Mouse (Mus musculus): Measurements from ENCODE around the gene Lactb.

Gene Lactb

DNA sequence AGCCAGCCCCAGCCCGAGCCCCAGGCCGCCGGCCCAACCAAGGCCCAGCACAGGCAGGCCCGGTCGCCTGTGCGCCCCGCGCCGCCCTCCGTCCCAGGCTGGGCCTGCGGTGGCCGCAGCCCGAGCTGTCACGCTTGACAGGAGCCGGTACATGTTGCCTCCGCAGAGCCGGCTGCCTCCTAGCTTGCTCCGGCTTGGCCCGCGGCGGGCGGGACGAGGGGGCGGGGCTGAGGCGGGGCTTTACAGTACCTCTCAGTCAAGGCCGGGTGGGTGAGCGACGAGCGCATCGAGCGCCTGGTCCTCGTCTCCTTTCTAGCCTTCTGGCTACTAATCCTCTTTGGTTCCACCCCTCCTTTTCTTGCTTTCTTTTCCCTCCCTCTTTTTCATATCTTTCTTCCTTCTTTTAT lies at the start of gene Lactb:
Gene Lactb (minus strand): TSS at position 246 of the 407 bp plus-strand sequence.
- peak; percentile 96 to 97 for DNase-seq

DNA sequence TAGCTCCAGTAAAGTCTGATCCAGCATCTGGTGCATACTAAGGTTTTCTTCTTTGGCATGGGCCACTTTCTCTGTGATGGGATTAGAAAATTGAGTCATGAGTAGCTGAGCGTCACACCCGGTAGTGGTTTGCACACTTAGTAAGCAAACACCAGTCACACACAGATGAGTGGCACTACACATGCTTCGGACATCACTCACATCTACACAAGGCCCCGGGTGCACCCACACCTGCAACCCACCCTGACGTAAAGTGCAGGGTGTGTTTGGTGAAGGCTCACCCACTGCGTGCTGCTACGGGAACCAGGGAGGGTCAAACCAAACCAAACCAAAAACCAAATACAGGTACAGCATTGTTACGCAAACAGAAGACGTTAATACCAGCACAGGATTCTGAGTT lies 48.1 kb upstream of the Lactb start:
- DNase-seq, result no peak

DNA sequence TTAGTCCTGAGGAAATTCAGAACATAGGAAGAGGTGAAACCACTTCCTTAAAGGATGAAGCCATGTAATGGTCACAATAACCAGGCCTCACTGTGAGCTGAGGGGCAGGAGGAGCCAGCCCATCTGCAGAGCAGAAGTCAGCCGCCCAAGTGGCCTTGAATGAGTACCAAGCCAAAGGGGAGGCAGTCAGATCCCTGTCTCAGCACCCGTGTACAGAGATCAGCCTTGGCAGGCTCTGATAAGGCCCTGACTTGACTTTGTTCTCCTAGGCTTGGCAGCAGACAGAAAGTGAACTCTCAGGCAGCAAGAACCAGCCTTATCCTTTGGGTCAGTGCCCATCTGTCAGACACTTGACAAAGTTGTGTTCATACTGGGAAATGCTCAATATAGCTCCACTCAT lies 44.8 kb upstream of the Lactb start:
- no peak for DNase-seq

DNA sequence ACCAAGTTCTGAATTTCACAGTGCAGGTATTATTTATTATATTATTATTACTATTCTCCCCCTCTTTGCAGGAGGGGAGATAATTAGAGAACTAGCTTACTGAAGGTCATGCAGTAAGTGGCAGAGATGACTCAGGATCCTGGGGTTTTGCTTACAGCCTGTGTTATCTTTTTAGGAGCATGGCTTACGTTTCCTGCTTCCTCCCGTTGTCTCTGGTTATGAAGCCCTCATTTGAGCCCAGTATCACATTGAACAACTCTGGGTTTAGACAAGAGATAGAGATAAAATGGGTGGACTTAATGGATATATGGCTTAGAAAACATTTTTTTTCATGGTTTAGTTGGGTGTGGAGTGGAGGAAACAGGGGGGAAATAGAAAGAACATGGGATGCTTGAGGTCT lies 38.2 kb upstream of the Lactb start:
- DNase-seq, result no peak

DNA sequence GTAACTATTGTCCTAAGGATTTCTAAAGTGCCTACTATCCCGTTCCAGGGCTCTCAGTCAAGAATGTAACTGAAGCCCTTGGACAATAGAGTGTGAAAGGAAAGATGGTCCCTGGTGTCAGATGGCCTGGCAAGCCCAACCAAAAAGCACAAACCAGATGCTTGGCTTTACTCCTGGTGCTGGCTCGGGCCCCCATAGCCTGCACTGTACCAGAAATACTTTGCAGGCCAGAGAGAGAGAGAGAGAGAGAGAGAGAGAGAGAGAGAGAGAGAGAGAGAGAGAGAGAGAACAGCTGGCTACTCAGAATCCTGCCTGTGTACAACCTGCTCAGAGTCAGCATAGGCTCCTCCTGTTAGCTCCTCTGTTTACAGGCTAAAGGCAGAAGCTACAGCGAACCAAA lies 37.2 kb upstream of the Lactb start:
- no peak for DNase-seq

DNA sequence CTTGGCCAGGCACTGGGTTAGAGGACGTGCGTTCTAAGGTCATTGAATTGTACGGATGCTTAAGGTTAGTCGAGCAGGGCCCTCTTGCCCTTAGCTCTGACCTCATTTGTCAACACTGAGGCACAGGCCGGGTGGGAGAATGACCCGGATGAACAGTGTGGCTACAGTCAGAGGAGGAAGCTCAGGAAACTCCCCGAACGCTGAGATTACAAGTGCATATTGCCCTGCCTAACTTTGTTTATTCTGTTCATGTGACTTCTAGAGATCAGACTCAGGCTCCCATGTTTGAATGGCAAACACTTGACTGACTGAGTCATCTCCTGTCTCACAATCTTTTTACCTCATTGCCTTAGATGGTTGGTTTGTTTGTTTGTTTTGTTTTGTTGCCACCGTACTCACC lies 36.2 kb upstream of the Lactb start:
- DNase-seq, result no peak

- DNase-seq, result no peak
These were observed 33.5 kb upstream of the Lactb start for GRCm38 (mm10) chr9:67008781-67009180.

DNA sequence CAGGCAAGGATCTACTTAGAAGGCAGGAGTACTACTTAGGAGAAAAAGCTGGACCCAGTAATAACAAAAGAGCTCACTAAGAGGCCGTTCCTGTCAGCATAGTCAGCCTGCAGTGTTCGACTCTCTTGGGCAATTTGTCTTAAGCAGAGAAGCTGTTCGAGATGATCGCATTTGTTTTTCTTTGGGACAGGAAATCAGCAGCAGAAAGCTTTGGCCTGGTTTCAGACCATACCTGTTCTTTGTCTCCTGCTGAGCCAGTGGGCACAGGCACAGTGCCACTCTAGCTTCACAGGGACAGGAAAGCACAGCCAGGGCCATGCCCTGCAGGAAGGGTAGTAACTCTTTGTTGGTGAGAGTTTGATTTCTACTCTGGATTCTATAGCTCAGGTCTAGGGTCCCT lies 31.1 kb upstream of the Lactb start:
- DNase-seq, result no peak

DNA sequence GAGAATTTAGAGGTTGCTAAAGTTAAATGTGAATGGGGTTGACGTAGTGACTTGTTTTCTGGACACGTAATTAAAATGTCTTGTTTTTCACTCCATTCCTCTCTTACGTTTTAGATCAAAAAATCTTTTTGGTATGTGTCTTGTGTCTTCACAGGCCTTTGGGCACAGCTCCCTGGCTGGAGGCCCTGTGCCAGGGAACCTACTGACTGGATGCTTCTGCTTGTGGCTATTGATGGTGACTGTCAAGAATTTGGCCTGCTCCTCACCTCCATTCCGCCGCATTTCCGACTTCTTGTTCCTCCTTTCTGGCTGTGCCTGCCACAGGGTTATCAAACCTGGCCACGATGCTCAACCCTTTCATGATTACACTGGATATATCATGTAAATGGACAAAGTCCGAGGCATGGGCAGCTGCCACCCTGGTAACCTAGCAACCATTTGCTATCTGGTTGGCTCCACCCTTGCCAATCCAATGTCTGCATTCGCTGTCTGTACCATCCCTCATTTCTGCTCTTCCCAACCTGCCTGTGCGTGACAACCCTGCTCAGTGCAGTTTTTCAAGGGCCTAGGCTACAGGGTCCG lies 30.0 kb upstream of the Lactb start:
- no peak for DNase-seq

DNA sequence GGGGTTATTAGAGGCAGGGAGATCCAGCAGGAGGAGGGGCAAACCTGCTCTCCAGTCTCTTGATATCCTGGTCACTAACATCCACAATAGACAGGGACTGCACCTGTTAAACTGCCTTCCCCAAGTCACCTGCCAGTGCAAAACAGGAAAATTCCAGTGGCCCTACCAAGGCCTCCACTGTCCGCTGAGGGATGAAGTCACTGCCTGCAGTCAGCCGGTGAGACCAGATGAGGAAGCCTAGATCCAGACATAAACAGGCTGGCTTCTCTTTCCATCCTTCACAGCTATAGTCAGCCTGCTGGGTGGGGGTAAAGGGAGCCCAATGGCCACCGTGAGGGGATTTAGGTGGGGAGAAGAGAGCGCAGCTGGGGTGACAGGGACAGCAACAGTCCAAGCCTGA lies 28.4 kb upstream of the Lactb start:
- no peak for DNase-seq

GRCm38 (mm10) chr9:67003156-67003555 lies 27.9 kb upstream of the Lactb start:
- DNase-seq, result no peak

DNA sequence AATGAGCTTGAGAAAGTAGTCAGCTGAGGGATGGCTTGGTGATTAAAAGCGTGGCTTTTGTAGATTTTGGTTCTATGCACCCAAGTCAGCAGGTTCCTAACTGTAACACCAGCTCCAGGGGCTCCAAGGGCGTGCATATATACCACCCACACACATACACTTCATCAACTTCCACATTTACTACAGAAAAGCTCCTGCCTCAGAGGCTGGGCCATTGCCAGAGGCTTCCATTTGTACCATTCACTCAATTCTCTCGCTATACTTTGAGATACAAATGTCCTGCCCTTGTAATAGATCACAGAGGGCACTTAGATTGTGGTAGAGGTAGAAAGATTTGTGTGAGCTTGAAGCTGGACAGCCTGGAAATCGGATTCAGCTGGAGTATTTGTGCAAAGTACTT lies 26.2 kb upstream of the Lactb start:
- no peak for DNase-seq

DNA sequence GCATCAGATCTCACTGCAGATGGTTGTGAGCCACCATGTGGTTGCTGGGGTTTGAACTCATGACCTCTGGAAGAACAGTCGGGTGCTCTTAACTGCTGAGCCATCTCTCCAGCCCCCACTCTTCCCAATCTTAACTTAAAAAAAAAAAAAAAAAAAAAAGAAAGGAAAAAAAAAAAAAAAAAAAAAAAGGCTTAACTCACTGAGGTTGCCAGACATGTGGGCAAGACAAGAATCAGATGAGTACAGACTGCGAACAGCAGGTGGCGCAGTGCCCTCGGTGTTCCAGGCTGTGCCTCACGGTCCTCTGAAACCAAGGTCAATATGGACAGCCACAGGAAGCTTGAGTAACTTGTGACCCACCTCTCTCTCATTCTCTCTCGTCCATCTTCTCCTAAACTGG lies 25.8 kb upstream of the Lactb start:
- DNase-seq, result peak; percentile 70 to 73

GRCm38 (mm10) chr9:66999698-67000097 lies 24.4 kb upstream of the Lactb start:
- DNase-seq, result no peak

DNA sequence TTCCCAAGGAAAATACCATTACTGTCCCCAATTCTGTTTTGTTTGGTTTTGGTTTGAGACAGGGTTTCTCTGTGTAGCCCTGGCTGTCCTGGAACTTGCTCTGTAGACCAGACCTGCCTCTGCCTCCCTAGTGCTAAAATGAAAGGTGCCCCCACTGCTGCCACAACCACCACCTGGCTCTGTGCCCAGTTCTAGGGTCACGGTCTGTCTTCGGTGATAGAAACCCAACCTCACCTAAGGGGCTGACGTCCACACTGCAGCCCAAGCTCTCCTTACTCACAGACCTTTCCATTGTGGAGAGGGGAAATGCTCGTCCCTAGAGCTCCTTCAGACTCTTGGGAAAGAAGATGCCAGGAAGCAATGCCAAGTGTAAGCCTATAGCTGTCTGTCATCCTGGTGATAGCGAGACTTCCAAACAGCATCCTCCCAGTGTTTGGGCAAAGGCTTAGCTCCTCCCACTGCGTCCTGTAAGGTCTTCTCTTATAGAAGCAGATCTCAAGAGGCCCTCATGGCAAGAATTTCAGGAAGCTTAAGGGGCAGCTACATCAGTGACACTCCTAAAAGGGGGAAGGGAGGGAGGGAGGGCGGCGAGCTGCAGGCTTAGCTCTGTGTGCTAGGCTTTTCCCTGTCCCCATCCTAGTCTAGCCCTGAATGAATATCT lies 16.6 kb upstream of the Lactb start:
- DNase-seq, result no peak

DNA sequence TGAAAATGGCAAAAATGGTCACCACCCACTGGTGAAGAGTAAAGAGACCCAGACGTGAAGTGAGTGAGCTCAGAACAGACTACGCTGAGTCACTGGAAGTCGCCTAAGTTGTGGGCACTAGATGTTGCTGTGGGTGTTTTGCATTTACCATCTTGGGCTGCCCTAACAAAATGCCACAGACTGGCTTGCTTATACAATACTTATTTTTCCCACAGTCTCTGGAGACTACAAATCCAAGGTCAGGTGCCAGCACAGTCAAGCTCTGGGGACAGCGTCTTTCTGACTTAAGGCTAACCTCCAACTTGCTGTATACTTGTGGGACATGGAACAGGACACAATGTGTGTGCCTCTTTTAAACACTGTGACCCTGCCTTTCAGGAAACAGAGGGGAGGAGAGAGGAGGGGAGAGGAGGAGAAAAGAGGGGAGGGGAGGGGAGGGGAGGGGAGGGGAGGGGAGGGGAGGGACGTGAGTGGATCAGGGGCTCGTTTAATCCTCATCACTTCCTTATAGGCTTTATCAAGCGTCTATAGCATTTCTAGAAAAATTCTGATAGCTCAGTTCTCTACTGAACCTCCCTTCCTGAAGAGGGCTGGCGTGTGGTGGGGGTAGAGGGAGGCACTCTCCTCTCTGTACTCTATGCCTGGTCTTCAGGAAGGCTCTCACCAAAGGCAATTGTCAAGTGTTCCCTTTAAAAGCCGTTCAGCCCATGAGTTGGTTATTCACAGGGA lies 15.9 kb upstream of the Lactb start:
- no peak for DNase-seq

- DNase-seq, result no peak
These were observed 14.8 kb upstream of the Lactb start for GRCm38 (mm10) chr9:66990046-66990445.

DNA sequence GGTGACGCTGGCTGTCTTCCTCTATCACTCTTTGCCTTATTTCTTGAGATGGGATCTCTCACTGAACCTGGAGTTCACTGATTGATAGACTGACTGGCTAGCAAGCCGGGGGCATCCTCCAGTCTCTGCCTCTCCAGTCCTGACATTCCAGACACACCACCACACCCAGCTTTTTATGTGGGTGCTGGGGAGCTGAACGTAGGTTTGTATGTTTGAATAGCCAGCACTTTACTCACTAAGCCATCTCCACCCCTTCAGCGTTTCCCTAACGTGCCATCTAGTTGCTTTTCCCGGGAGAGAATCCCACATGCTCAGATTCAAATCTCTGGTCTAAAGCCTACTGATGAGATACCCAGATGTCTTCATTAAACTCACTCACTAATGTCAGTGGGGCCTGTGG lies 14.3 kb upstream of the Lactb start:
- no peak for DNase-seq

- DNase-seq, result no peak
These were observed 13.7 kb upstream of the Lactb start for GRCm38 (mm10) chr9:66988888-66989414.

DNA sequence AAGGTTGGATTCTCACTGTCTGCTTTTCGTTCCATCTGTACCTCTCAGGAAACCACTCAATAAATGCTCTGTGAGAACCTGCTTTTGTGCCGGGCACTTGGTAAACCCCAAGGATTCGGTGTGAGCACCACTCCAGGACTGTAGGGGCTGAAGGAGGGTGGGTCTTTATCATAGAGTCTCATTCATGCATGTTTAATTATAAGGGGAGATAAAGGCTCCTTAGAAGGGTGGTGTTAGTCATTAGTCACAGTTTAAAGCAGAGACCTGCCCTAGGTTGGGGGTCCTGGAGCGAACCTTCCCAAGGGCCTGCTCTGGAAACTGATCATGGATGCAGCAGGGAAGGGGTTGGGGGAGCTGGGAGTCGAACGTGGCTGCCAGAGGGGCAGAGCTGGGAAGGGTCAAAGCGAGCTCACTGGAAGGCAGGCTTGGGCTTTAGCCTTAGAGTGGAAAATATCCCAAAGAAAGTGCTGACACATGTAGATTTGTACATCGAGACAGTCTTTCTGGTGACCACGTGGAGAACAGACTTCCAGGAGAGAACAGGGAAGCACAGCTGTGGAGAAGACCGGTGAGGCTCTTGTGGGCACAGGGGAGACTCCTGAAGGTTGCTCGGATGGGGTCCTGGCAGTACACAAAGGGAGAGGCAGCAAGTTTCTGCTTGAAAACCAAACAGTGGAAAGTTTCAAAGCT lies 13.1 kb upstream of the Lactb start:
- DNase-seq, result no peak

- DNase-seq, result peak; percentile 16 to 34
These were observed 10.1 kb upstream of the Lactb start for GRCm38 (mm10) chr9:66985377-66985776.

- DNase-seq, result no peak
These were observed 6.8 kb upstream of the Lactb start for GRCm38 (mm10) chr9:66982085-66982484.

DNA sequence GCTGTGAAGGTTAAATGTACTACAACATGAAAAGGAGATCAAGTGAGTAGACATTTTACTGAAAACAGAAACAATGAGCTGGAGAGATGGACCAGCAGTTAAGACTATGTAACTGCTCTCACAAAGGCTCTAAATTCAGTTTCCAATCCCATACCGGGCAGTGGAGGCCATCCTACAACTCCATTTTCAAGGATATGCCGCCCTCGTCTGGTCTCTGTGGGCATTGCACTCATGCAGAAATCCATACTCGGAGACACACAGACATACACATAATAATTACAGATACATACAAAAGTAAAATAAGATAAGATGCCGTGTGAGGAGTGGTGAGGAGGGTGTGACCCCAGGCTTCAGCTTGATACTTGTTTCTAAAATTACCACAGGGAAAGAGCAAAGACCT lies 5.2 kb upstream of the Lactb start:
- peak; percentile 84 to 86 for DNase-seq

- peak; percentile 31 to 52 for DNase-seq
These were observed 3.2 kb upstream of the Lactb start for GRCm38 (mm10) chr9:66978468-66978867.

Data from B cell, adult 2 months (primary cell).